Mouse (Mus musculus) cerebellum, postnatal 10 days (tissue): ENCODE data around the gene Amz2.
"Not testable (repeated sequence)": the region's sequence is repeated elsewhere in the genome, so short reads cannot be mapped to it uniquely, and the experiment has no call there.

Experiments
- DNase-seq, 2 experiments: peaks; one replicate each; pipeline ENCODE4 v3.0.0; 2021; ENCODE audit warnings: mixed read lengths in 2 of 2

The Amz2 gene

GRCm38 (mm10) chr11:109470921-109471861, 45.4 kb downstream of the Amz2 start:
- DNase-seq: no peak

- DNase-seq: peak; percentile 55 to 65
Observed at GRCm38 (mm10) chr11:109472171-109472691, 46.5 kb downstream of the Amz2 start.

GRCm38 (mm10) chr11:109472821-109473170, 47.0 kb downstream of the Amz2 start:
- DNase-seq: no peak

GRCm38 (mm10) chr11:109473171-109474085, 47.7 kb downstream of the Amz2 start, which contains the start of the genes Arsg and Slc16a6:
Arsg (plus strand) TSS chr11:109473374.
Slc16a6 (minus strand) TSS chr11:109473598.
- DNase-seq: peak; percentile 95

GRCm38 (mm10) chr11:109474086-109474742, 48.5 kb downstream of the Amz2 start:
- DNase-seq: no peak

- no peak for DNase-seq
Observed at GRCm38 (mm10) chr11:109474836-109475235, 49.1 kb downstream of the Amz2 start.

GRCm38 (mm10) chr11:109475717-109476116, 50.0 kb downstream of the Amz2 start:
- DNase-seq: peak in 1 of 2 experiments; percentile 37

- DNase-seq: no peak
Observed at GRCm38 (mm10) chr11:109476241-109476640, 50.5 kb downstream of the Amz2 start.

GRCm38 (mm10) chr11:109476653-109477052, 50.9 kb downstream of the Amz2 start:
- no peak for DNase-seq

- no peak for DNase-seq
Observed at GRCm38 (mm10) chr11:109477606-109478380, 52.0 kb downstream of the Amz2 start.

- no peak for DNase-seq
Observed at GRCm38 (mm10) chr11:109479575-109480285, 54.0 kb downstream of the Amz2 start.

GRCm38 (mm10) chr11:109480440-109480839, 54.7 kb downstream of the Amz2 start:
- no peak for DNase-seq

- peak; percentile 72 for DNase-seq
Observed at GRCm38 (mm10) chr11:109485398-109486045, 59.8 kb downstream of the Amz2 start.

- no peak for DNase-seq
Observed at GRCm38 (mm10) chr11:109487111-109487510, 61.4 kb downstream of the Amz2 start.

- no peak for DNase-seq
Observed at GRCm38 (mm10) chr11:109487991-109488684, 62.4 kb downstream of the Amz2 start.

- no peak for DNase-seq
Observed at GRCm38 (mm10) chr11:109489763-109490162, 64.0 kb downstream of the Amz2 start.

GRCm38 (mm10) chr11:109491844-109492243, 66.1 kb downstream of the Amz2 start:
- DNase-seq: no peak

GRCm38 (mm10) chr11:109492847-109493464, 67.2 kb downstream of the Amz2 start:
- DNase-seq: not testable (repeated sequence)
